Mouse (Mus musculus) Muller cell, postnatal 12 days (primary cell): Measurements from ENCODE around the gene Tas2r114.
A peak's percentile ranks its signal among the peaks of the same experiment; 100 is the strongest.

Experiments
- DNase-seq: peaks from one replicate; pipeline ENCODE4 v3.0.0-alpha.2; 2015; ENCODE audit errors: inconsistent ontology term

Tas2r114 gene

DNA sequence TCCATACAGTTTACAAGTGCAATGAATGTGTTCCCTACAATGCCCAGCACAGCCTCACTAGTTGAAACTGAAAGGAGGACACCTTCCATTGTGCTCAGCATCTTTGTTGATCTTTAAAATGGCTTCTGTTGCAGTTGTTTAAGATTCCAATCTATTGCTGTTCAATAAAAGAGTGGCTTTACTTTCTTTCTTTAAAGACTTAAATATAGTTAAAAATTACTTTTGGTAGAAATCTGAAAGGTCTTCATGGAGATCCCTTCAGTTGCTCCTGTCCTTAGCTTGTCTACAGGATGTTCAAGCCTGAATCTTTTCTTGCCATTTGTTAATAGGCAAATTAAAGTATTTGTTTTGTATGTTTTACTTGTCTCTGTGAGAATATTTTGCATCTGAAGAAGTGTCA lies at the start of gene Tas2r114:
TSS of gene Tas2r114 (minus strand) at position 101 of the 400 bp plus-strand sequence.
- no peak for DNase-seq

DNA sequence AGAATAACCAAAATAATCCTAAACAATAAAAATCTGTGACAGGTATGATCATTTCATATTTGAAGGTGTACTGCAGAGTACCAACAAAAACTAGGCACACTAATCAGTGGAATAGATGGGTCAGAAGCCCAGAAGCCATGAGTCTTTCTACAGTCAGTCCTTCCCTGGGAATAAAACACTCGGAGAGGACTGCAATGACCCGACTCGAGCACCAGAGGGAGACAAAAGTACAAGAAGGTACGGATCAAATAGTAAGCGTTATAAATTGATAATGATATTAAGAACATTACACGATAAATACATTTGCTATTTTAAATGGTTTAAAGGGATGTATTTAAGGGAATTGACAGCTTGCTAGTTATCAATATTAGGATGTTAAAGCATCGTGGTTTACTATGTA lies 22.9 kb upstream of the Tas2r114 start:
- peak; percentile 0 for DNase-seq

DNA sequence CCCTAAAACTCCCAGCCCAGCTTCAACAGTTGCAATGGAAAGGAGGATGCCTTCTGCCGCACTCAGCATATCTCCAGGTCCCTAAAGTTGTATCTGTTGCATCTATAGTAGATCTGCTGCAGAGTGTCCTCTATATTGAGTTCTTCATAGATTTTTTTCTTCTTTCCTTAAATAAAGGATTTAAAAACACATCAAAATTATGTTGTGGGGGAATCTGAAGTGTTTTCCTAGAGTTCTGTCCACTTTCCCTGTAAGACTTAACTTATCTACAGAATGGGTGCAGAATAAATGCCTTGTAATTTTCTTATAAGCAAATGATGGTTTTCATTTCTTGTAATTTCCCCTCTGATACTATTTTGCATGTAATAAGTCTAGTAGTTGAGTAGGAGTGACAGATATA lies 2.5 kb downstream of the Tas2r114 start, which contains the start of gene Tas2r105:
TSS of gene Tas2r105 (minus strand) at position 101 of the 400 bp plus-strand sequence.
- no peak for DNase-seq

DNA sequence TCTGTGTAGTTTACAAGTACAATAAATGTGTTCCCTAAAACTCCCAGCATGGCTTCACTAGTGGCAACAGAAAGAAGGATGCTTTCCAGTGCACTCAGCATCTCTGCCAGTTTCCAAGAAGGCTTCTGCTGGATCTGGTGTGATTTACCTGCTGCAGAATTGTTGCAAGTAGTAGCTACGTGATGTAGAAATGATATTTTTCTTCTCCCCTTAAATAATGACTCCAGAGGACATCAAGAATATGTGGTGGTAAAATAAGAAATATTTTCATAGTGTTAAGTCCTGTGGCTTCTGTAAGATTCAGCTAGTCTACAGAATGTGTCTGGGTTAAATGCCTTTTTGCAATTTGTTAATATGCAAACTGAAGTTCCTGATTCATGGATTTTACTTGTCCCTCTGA lies 4.2 kb downstream of the Tas2r114 start, which contains the start of gene Tas2r104:
TSS of gene Tas2r104 (minus strand) at position 101 of the 400 bp plus-strand sequence.
- no peak for DNase-seq

DNA sequence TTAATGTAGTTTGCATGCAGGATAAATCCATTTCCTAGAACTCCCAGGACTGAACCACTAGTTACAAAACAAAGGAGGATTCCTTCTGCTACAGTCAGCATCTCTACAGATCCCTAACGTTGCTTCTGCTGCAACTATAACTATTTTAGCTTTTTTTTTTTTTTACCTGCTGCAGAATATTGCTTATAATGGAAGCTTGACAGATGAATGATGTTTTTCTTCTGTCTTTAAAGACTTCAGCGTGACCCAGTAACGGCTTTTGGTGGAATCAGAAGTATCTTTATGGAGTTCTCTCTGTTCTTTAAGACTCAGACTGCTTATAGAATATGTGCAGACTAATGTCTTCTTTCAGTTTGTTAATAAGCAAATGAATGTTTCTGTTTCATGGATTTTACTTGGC lies 11.1 kb downstream of the Tas2r114 start, which contains the start of gene Tas2r106:
TSS of gene Tas2r106 (minus strand) at position 101 of the 400 bp plus-strand sequence.
- DNase-seq: no peak

DNA sequence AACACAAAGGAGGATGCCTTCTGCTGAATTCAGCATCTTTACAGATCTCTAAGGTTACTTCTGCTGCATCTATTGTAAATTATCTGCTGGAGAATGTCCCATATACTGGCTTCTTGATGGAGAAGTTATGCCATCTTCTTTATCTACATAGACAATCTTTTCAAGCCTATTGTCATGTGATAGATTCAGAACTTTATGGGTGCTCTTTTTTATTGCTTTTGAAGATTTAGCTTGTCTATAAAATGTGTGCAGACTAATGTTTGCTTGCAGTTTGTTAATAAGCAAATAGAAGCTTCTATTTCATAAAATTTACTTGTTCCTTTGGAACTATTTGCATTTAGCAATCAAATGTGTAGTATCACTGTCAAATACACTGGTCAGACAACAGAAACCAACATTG lies 29.8 kb downstream of the Tas2r114 start, which contains the start of gene Tas2r107:
TSS of gene Tas2r107 (minus strand) at position 101 of the 400 bp plus-strand sequence.
- no peak for DNase-seq
